Mouse (Mus musculus) adrenal gland (tissue): ENCODE data around the gene Olfr1148.

ENCODE experiments used
- intact Hi-C: fragments of 180-260 bp; cut with DNase I; formaldehyde crosslinking; loops from one replicate; pipeline ENCODE4 v1.15.1; 2025
- long read RNA-seq, 2 experiments: library from polyadenylated mRNA; unstranded; transcript quantifications; one replicate each; pipeline ENCODE4 v2.0.0; 2020; ENCODE audit warnings: borderline replicate concordance in 1 of 2; ENCODE audit not compliant: insufficient replicate concordance in 1 of 2

Gene Olfr1148
- long read RNA-seq, experiment 1, result 0 reads
- long read RNA-seq, experiment 2, result 0 reads

DNA sequence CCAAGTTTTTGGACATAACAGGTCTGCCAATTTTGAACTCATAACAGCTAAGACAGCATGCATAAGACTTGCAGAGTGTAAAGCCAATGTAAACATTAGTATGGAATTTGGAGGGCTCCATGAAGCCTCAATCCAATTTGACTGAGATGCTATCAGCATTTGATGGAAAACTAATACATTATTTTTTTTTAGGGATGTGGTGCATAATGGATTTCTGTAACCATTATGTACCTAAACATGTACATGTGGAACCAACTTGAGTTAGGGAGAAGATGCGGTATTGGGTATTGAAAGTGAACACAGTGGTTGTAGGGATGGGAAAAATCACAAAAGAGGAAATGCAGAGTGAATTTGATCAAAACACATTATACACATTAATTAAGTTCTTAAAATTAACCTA, at the start of gene Olfr1148:
Gene Olfr1148, plus strand, starts transcription at position 301 of the 400 bp plus-strand sequence.
- intact Hi-C loops, result no loop called here

DNA sequence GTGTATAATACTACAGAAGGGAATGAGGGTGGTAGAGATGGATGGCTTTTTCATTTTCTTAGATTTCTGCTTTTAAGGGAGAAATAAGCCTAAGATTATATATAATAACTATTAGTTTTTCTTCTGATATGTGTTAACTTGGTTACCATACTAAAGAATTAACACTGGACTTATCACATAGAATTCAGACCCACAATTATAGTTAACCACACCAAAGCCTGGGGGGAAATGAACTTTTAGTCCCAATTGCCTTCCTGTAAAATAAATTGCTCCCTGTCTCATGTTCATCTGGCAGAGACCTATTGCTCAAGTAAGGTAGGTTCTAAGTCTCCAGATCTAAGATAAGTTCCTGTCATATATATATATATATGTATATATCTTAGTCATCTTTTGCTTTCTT, 30.0 kb upstream of the Olfr1148 start, which contains the start of gene Olfr1143:
Gene Olfr1143, plus strand, starts transcription at position 301 of the 400 bp plus-strand sequence.
- intact Hi-C loops, result no loop called here

DNA sequence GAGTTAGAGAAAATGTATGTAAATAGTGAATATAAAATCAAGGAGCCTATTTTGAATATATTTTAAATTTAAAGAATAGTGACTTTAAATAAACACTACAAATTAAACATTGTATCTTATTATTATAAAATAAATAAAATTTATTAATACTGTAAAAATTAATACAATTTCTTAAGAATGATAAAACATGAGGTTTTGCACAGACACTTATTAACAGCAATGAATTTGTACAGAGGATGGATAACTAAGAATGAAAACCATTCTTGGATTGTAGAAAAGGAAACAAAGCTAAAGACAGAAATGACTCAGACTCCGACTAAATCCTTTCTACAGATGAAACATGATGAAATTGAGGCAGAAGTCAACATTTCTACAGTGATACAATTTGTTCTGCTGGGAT, 20.8 kb upstream of the Olfr1148 start, which contains the start of gene Olfr1145:
Gene Olfr1145, plus strand, starts transcription at position 301 of the 400 bp plus-strand sequence.
- intact Hi-C loops, result no loop called here

DNA sequence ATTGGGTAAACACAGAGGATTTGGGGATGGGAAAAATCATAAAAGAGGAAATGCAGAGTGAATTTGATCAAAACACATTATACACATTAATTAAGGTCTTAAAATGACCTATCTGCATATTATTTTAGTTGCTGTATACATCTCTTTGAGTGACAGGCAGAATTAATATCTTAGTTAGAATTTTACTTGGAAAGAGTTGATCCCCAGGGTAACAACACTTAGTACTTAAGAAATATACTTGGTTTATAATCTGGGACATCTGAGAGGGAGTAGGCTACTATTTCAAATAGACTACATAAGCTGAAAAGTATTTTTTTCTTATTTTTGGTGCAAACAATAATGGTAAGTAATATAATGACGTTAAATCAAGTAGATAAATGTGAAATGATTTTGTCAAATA, 13.4 kb downstream of the Olfr1148 start, which contains the start of gene Olfr1150-ps1:
Gene Olfr1150-ps1, plus strand, starts transcription at position 301 of the 400 bp plus-strand sequence.
- intact Hi-C loops, result no loop called here

DNA sequence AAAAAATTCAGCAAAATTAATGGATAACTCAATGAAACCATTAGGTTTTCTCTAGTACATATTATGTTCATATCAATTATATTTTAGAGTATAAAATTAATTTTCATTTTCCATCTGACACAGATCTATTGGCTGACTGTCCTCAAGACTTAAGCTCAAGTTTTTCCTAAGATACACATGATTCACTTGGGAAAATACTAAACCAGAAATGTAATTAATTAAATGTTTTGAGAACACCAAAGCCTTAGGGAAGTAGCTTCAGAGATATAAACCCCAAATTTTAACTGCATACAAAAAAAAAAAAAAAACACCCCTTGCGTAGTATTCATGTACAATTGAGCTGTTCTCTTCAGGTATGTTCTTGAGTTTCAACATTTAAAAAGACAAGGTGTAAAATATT, 25.2 kb downstream of the Olfr1148 start, which contains the start of gene Olfr1151:
Gene Olfr1151, plus strand, starts transcription at position 301 of the 400 bp plus-strand sequence.
- intact Hi-C loops, result no loop called here

DNA sequence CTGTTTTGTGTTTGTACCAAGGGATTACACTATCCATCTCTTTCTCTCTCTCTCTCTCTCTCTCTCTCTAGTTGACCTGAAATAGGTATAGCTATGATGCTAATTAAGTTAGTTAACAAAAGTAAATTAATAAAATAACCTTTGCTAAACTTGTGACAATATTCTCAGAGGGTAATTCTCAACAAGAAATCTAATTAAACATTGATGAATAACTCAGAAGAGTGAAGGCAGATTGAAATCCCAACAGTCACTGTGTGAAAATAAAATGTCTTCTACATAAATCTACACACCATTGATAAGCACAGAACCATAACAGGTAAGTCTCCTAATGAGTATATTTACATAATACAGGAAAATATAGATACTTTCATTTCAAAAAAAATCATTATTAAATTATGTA, 35.9 kb downstream of the Olfr1148 start, which contains the start of gene Olfr1152:
Gene Olfr1152, plus strand, starts transcription at position 301 of the 400 bp plus-strand sequence.
- intact Hi-C loops, result no loop called here
